Mouse (Mus musculus): Measurements from ENCODE around the gene Sdc4.

- TF ChIP-seq CTCF (conservative IDR thresholded peaks at IDR 0.05; ENCODE audit: low read length), result peak; percentile 84
- no peak for TF ChIP-seq NANOG (IDR thresholded peaks at IDR 0.05; ENCODE audit: borderline replicate concordance, low read length)
These were observed 40.8 kb downstream of the Sdc4 start, which contains the start of gene Rbpjl for GRCm38 (mm10) chr2:164402906-164403305.
